Mouse (Mus musculus) B cell, adult 2 months (primary cell): ENCODE measurements around the gene Ppp2r1b.

Experiments
- DNase-seq, 2 experiments: peaks; one replicate each; pipeline ENCODE4 v3.0.0; 2022

Gene Ppp2r1b

GRCm38 (mm10) chr9:50868182-50868581 is 23.1 kb downstream of the Ppp2r1b start:
- no peak for DNase-seq

GRCm38 (mm10) chr9:50873210-50873609 is 28.1 kb downstream of the Ppp2r1b start:
- DNase-seq: no peak

- no peak for DNase-seq
Observed at GRCm38 (mm10) chr9:50874031-50874430, 28.9 kb downstream of the Ppp2r1b start.

DNA sequence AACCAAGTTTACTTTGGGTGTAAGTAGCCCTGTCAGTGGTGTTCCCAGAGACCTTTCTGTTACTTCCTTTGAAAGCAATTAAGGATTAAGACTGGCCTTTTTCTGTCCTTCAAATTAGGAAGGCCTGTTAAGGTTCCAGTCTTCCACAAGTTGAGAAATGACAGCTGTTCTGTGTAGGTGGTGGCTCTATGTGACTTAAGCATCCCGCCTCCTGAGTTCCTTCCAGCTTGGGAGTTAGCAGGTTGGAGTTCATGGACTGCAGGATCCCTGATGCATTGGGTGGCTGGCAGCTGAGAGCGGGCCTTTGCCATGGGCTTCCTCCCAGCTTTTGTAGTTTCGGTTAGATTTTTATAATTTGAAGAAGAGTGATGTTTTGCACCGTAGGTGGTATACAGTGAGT is 30.4 kb downstream of the Ppp2r1b start:
- no peak for DNase-seq

DNA sequence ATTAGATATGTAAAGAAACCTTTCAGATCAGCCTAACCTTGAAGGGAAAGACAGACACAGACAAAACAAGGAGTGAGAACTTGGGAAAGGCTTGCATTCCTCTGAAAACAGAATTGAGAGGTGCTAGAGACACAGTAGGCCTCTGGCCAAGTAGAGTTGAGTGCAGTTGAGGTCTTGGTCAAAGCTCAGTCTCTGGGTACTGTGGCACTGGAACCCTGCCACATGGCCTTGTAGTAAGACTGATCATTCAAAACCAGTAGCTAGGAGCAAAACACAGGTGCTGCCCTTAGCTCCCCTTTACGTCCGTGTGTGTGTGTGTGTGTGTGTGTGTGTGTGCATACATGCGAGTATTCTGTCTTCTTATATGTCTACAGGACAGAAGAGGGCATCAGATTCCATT is 31.2 kb downstream of the Ppp2r1b start:
- no peak for DNase-seq

DNA sequence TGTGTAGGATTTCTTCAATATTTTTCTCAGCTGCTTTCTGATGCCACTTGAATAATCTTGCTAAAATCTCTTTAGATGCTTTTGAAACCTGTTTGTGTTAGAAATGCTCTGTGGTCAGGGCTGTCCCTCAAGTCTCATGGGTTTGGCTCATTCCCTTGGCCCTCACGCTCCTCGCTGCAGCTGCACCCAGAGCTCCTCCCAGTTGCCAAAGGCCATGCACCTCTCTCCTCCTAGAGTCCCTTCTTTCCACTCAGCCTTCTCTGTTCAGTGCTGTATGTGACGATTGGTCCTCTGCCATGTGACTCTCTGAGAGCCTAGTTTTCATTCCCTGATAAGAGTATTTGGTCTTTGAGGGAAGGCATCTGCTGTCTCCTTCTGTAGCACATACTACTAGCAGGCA is 32.3 kb downstream of the Ppp2r1b start:
- no peak for DNase-seq

- no peak for DNase-seq
Observed at GRCm38 (mm10) chr9:50882183-50882582, 37.1 kb downstream of the Ppp2r1b start.

DNA sequence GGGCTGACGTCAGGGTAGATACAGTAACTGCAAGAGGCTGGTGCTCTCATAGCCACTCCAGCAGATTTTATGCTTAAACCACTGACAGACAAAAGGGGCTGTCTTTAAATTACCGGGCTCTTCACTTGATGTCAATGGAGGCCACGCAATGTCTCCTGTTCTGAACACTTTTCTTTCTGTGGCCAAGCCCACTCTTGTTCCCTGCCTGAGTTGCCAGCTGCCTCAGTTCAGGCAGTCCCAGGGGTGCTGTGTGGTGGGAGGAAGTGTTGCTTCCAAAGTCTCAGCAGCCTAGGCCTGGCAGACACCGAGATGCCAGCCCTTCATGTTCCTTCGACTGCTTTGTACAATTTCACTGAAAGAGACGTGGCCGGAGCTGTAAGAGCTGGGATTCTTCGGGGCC is 39.0 kb downstream of the Ppp2r1b start:
- DNase-seq: no peak

DNA sequence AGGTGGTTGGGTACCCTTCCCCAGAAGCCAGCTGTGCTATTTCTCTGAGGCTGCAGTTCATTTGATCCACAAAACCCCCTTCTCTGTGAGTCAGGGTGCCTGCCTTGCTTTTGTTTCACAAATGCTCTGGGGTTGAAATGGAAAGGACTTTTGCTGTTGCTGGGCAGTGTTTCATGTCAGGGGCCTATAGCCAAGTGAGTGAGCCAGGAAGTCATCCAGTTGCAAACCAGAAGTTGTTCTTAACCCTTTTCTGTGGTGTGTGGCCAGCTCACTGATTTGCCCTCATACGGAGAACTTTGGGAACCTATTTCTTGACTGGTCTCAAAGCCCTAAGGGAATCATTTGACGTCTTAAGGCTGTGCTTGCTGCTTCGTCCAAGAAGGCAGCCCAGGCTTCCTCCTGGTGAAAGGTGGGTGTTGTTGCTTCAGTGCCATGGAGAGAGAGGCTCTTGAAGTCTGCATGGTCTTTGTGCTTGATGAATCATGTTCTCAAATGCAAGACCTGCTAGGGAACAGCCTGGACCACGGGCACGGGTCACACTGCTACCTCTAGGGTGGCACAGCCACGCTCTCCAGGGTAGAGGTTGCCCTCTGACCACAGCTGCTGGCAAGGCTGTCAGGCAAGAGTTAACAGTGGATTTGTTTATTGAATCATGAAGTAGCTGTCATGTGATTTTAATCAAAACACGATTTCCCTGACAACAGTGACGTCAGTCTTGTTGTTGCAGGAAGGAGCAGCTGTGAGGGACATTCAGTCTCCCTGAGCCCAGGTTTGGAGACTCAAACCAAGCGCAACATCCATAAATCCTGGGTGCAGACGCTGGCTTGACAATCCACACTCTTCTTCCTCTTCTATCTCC is 39.9 kb downstream of the Ppp2r1b start:
- no peak for DNase-seq

- DNase-seq: no peak
Observed at GRCm38 (mm10) chr9:50885600-50885987, 40.5 kb downstream of the Ppp2r1b start.

- DNase-seq: no peak
Observed at GRCm38 (mm10) chr9:50886870-50887269, 41.8 kb downstream of the Ppp2r1b start.

GRCm38 (mm10) chr9:50887351-50887750 is 42.2 kb downstream of the Ppp2r1b start:
- DNase-seq: no peak

- DNase-seq: no peak
Observed at GRCm38 (mm10) chr9:50889211-50889610, 44.1 kb downstream of the Ppp2r1b start.

DNA sequence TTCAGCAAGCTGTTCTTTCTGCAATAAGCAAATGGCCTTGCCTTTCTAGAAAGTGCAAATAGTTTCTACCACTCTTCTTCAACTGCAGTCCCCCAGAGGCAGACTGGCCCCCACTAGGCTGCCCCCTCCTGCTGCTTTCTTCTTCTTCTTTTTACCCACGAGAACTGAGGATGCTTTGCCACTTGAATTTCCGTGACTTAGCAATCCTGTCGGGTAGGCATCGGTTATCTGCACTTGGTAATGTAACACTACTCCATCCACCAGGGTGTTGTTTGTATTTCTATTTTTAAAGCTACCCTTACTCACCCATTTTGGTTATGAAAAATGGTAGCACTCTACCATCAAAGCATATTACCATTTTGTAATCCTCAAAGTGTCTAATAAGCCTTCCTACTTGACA is 44.9 kb downstream of the Ppp2r1b start:
- no peak for DNase-seq

- DNase-seq: no peak
Observed at GRCm38 (mm10) chr9:50890494-50891090, 45.5 kb downstream of the Ppp2r1b start.

- no peak for DNase-seq
Observed at GRCm38 (mm10) chr9:50893665-50894064, 48.6 kb downstream of the Ppp2r1b start.

- DNase-seq: no peak
Observed at GRCm38 (mm10) chr9:50900026-50900920, 55.2 kb downstream of the Ppp2r1b start.

GRCm38 (mm10) chr9:50904196-50904847 is 59.2 kb downstream of the Ppp2r1b start:
- DNase-seq: peak in 1 of 2 experiments; percentile 15

- DNase-seq: peak; percentile 25 to 26
Observed at GRCm38 (mm10) chr9:50905321-50905720, 60.2 kb downstream of the Ppp2r1b start.

- DNase-seq: no peak
Observed at GRCm38 (mm10) chr9:50911861-50912515, 66.9 kb downstream of the Ppp2r1b start.

DNA sequence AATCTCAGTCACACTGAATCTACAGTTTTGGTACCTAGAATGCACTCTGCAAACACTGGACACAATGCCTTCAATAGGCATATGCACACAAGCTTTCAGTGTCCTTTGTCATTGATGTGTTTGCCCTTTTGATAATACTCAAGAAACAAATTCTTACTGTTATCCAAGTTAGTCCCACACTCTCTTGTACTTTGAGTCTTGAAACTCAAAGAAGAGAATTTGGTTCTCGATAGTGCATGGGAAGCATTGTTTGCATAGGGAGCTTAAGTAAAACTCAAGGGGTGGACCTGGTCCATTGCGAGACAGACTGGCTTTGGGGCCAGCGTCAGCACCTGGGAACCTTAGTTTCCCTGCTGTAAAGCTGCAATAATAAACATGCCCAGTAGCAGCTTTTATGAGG is 73.0 kb downstream of the Ppp2r1b start:
- no peak for DNase-seq

DNA sequence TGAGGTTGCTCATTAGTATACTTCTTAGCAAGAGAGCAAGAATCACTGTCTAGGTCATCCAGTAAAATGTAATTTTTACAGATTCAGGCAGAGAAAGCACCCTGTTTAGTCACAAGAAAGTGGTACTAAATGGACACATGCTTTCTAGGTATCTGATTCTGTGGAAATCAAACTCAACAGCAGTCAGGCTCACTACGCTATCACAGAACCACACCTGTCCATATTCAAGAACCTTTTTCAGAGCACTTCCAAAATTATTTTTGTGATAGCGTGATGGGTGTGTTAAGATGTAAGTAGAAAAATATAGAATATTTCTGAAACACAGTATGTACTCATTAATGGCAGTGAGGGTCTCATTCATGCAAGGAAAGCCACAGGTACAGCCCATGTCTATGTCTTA is 74.5 kb downstream of the Ppp2r1b start:
- no peak for DNase-seq
